Mouse (Mus musculus) CH12.LX (cell line): Measurements from ENCODE around the gene Tox2. TPM values are rescaled to one million over a fixed set of nuclear protein-coding genes. Genes with fewer than 3 reads are reported as not detected.

Source experiments
- DNase-seq: peaks from one replicate; pipeline ENCODE4 v3.0.0-alpha.2; 2013; ENCODE audit errors: extremely low read depth
- H3K27ac ChIP-seq: 2 replicates; pipeline ENCODE4 v1.5.1; 2012; ENCODE audit warnings: low read depth, mild to moderate bottlenecking, control low read depth, moderate library complexity; ENCODE audit not compliant: insufficient read depth
- H3K27me3 ChIP-seq: replicated peaks from 2 replicates; pipeline ENCODE3; 2012; ENCODE audit warnings: inconsistent platforms
- H3K36me3 ChIP-seq, 2 experiments: replicated peaks in 1 of 2; 2 replicates each; pipeline versions ENCODE3 to v1.6.1; 2012; ENCODE audit warnings: inconsistent platforms in 1 of 2, low read length in 1 of 2, mild to moderate bottlenecking in 1 of 2, mixed read lengths in 1 of 2, moderate library complexity in 1 of 2; ENCODE audit not compliant: control insufficient read depth in 1 of 2, insufficient read depth in 1 of 2
- H3K4me1 ChIP-seq, 2 experiments: 2 replicates each; pipeline ENCODE4 v1.6.1; 2012; ENCODE audit warnings: inconsistent platforms in 1 of 2, moderate library complexity in 1 of 2; ENCODE audit not compliant: insufficient read depth in 2 of 2, control insufficient read depth in 1 of 2
- H3K4me2 ChIP-seq: 2 replicates; pipeline ENCODE4 v1.6.1; 2012; ENCODE audit warnings: low read depth, mild to moderate bottlenecking, control low read depth; ENCODE audit not compliant: poor library complexity, insufficient read depth, severe bottlenecking
- H3K4me3 ChIP-seq, 3 experiments: fragments of 150-350 bp in 1 of 3; sonication (generic) in 1 of 3; replicated peaks in 1 of 3; 2 replicates each; pipeline versions ENCODE3 to v1.5.1; 2011 to 2012; ENCODE audit warnings: low read depth in 2 of 3, low read length in 2 of 3, mild to moderate bottlenecking in 2 of 3, moderate library complexity in 2 of 3, control low read depth in 1 of 3, improper control_type of control experiment in 1 of 3, inconsistent platforms in 1 of 3, mixed read lengths in 1 of 3; ENCODE audit not compliant: poor library complexity in 1 of 3
- H3K79me2 ChIP-seq: replicated peaks from 2 replicates; pipeline ENCODE4 v1.6.1; 2012; ENCODE audit warnings: mild to moderate bottlenecking, moderate library complexity; ENCODE audit not compliant: control insufficient read depth, poor library complexity, insufficient read depth, severe bottlenecking; ENCODE audit errors: extremely low read depth
- H3K9ac ChIP-seq: 2 replicates; pipeline ENCODE4 v1.6.1; 2012; ENCODE audit warnings: low read depth, mild to moderate bottlenecking, control low read depth, moderate library complexity; ENCODE audit not compliant: insufficient read depth
- H3K9me3 ChIP-seq: replicated peaks from 2 replicates; pipeline ENCODE3; 2012; ENCODE audit warnings: low read length, inconsistent platforms, mixed read lengths
- CHD2 ChIP-seq: IDR thresholded peaks from 2 replicates; pipeline ENCODE4 v1.6.1; 2011; ENCODE audit warnings: low read length, improper control_type of control experiment
- E2F4 ChIP-seq: IDR thresholded peaks from 2 replicates; pipeline ENCODE4 v1.6.1; 2011; ENCODE audit warnings: low read depth, low read length, improper control_type of control experiment; ENCODE audit not compliant: insufficient replicate concordance
- IRF4 ChIP-seq: IDR thresholded peaks from 2 replicates; pipeline ENCODE4 v1.6.1; 2014; ENCODE audit warnings: low read depth, mild to moderate bottlenecking, inconsistent platforms, low read length, improper control_type of control experiment
- JUND ChIP-seq: conservative IDR thresholded peaks from 2 replicates; pipeline ENCODE4 v1.6.1; 2011; ENCODE audit warnings: low read depth, low read length, improper control_type of control experiment
- KAT2A ChIP-seq: IDR thresholded peaks from 2 replicates; pipeline ENCODE4 v1.6.1; 2012; ENCODE audit warnings: low read length, improper control_type of control experiment, inconsistent platforms; ENCODE audit not compliant: insufficient replicate concordance
- MAFK ChIP-seq: IDR thresholded peaks from 2 replicates; pipeline ENCODE4 v1.6.1; 2011; ENCODE audit warnings: low read length, improper control_type of control experiment; ENCODE audit not compliant: insufficient replicate concordance
- MAX ChIP-seq: IDR thresholded peaks from 2 replicates; pipeline ENCODE4 v1.6.1; 2011; ENCODE audit warnings: low read length, improper control_type of control experiment
- MAZ ChIP-seq: IDR thresholded peaks from 2 replicates; pipeline ENCODE4 v1.6.1; 2012; ENCODE audit warnings: low read depth, mild to moderate bottlenecking, inconsistent platforms, low read length, improper control_type of control experiment, moderate library complexity
- MEF2A ChIP-seq: IDR thresholded peaks from 2 replicates; pipeline ENCODE4 v1.6.1; 2014; ENCODE audit warnings: low read depth, mild to moderate bottlenecking, inconsistent platforms, low read length, improper control_type of control experiment, borderline replicate concordance
- MYC ChIP-seq: IDR thresholded peaks from 2 replicates; pipeline ENCODE4 v1.6.1; 2011; ENCODE audit warnings: low read depth, mild to moderate bottlenecking, improper control_type of control experiment, low read length
- POLR2A ChIP-seq: IDR thresholded peaks from 2 replicates; pipeline ENCODE4 v1.6.1; 2011; ENCODE audit warnings: low read depth, mild to moderate bottlenecking, improper control_type of control experiment, low read length
- POLR2AphosphoS2 ChIP-seq: IDR thresholded peaks from 2 replicates; pipeline ENCODE4 v1.6.1; 2011; ENCODE audit warnings: low read depth, low read length, improper control_type of control experiment
- SIN3A ChIP-seq: IDR thresholded peaks from 2 replicates; pipeline ENCODE4 v1.6.1; 2012; ENCODE audit warnings: low read length, improper control_type of control experiment, inconsistent platforms
- SMC3 ChIP-seq: IDR thresholded peaks from 2 replicates; pipeline ENCODE4 v1.6.1; 2011; ENCODE audit warnings: low read depth, low read length, improper control_type of control experiment
- TCF12 ChIP-seq: IDR thresholded peaks from 2 replicates; pipeline ENCODE4 v1.6.1; 2014; ENCODE audit warnings: low read depth, mild to moderate bottlenecking, inconsistent platforms, low read length, improper control_type of control experiment
- UBTF ChIP-seq: IDR thresholded peaks from 2 replicates; pipeline ENCODE4 v1.6.1; 2012; ENCODE audit warnings: low read depth, mild to moderate bottlenecking, inconsistent platforms, low read length, improper control_type of control experiment, moderate library complexity
- USF1 ChIP-seq: IDR thresholded peaks from 2 replicates; pipeline ENCODE4 v1.6.1; 2014; ENCODE audit warnings: low read depth, mild to moderate bottlenecking, inconsistent platforms, low read length, improper control_type of control experiment
- ZC3H11A ChIP-seq: IDR thresholded peaks from 2 replicates; pipeline ENCODE4 v1.6.1; 2012; ENCODE audit warnings: low read depth, mild to moderate bottlenecking, inconsistent platforms, low read length, improper control_type of control experiment
- ZNF384 ChIP-seq: IDR thresholded peaks from 2 replicates; pipeline ENCODE4 v1.6.1; 2012; ENCODE audit warnings: low read depth, low read length, improper control_type of control experiment, inconsistent platforms
- dilution Hi-C: fragments of 300-500 bp; cut with MboI; formaldehyde crosslinking; loops from 2 replicates; pipeline ENCODE4 v1.14.3; 2020; ENCODE audit warnings: low sequenced_read_pairs; ENCODE audit not compliant: extremely low pct_unique_long_range_greater_than_20kb, extremely low pct_ligation_motif_present
- in situ Hi-C: fragments of 300-500 bp; cut with MboI; formaldehyde crosslinking; loops from 3 replicates; pipeline ENCODE4 v1.14.3; 2019; ENCODE audit warnings: low sequenced_read_pairs, low pct_ligation_motif_present, low pct_unique_long_range_greater_than_20kb, mixed read lengths
- polyA plus RNA-seq: library from polyadenylated mRNA; unstranded; fragments of >175 nt; gene quantifications from 2 replicates; pipeline ENCODE4 v1.2.1, GENCODE M21; 2012; ENCODE audit warnings: low read depth; ENCODE audit not compliant: insufficient read length
- total RNA-seq, 2 experiments: library from RNA; depleted of rRNA; stranded (reverse); fragments of 300-350 nt in 1 of 2; fragments of >200 nt in 1 of 2; gene quantifications; 2 replicates each; pipeline ENCODE4 v1.2.3; 2012 to 2014

Gene Tox2
- total and polyA plus RNA-seq, 3 experiments = not detected

DNA sequence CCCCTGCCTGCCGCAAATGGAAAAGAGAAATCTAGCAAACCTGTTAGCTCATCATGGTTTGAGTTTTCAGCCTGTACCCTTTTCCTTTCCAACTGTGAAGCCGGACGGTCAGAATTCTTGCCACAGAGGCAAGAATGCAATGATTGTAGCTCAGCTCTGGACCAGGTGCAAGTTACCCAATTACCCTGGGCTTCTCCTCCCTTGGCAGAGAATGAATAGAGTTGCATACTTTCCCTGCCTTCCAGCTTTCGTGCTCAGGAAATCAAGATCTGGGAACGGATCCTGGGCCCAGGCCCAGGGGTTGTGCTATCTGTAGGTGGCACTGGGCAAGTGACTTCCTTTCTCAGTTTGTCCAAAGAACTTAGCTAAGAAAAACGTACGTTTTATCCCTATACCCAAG, 28.9 kb upstream of the Tox2 start:
- DNase-seq = no peak
- Histone ChIP-seq H3K79me2 (no peaks in the 10 kb centered on the region), H3K4me2 (no peak overlapping the region), H3K9ac (no peak overlapping the region), H3K36me3 (no peaks in the 10 kb centered on the region), H3K27ac (no peak overlapping the region), H3K9me3 (peaks cover 3% of the 10 kb centered on the region), H3K4me1 (no peaks in the 10 kb centered on the region), H3K4me3 (no peak overlapping the region), H3K27me3 (peaks cover 85% of the 10 kb centered on the region)
- TF ChIP-seq SIN3A = no peak
- no peak for TF ChIP-seq USF1
- TF ChIP-seq POLR2A = no peak
- TF ChIP-seq ZNF384 = no peak
- TF ChIP-seq UBTF = no peak
- dilution Hi-C loops = no loop called here
- in situ Hi-C loops = no loop called here

DNA sequence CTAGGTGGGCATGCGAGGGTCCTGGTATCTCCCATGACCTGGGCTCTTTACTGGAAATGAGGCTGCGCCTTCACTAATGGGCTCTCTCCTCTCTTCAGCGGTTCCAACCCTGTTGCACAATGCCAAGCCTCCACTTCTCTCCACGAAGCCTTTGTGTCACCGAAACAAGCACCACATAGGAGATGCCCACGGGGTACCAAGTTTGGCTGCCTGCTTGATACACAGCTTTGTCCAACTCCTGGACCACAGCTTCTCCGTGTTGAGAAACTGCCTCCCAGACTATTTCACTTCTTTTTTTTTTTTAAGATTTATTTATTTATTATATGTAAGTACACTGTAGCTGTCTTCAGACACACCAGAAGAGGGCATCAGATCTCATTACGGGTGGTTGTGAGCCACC, 27.1 kb upstream of the Tox2 start:
- H3K9me3 ChIP-seq = peaks cover 3% of the 10 kb centered on the region
- dilution Hi-C loops (no loop called here), in situ Hi-C loops (no loop called here)
- no peak overlapping the region for H3K4me3 ChIP-seq
- no peak overlapping the region for H3K9ac ChIP-seq
- no peak for TF ChIP-seq CHD2
- no peak for TF ChIP-seq MAX
- TF ChIP-seq MAFK = no peak
- TF ChIP-seq E2F4 = no peak
- TF ChIP-seq MAZ = no peak
- TF ChIP-seq POLR2A = no peak
- no peak for TF ChIP-seq KAT2A
- no peak for TF ChIP-seq SMC3
- no peak for TF ChIP-seq JUND
- no peak for TF ChIP-seq ZC3H11A
- no peak for TF ChIP-seq MEF2A
- TF ChIP-seq IRF4 = no peak
- no peak for TF ChIP-seq TCF12
- no peak for TF ChIP-seq MYC
- no peak for TF ChIP-seq POLR2AphosphoS2
- no peaks in the 10 kb centered on the region for H3K79me2 ChIP-seq
- no peak overlapping the region for H3K4me2 ChIP-seq
- H3K4me1 ChIP-seq = no peaks in the 10 kb centered on the region
- DNase-seq = no peak
- H3K27me3 ChIP-seq = peaks cover 83% of the 10 kb centered on the region
- no peak overlapping the region for H3K27ac ChIP-seq
- H3K36me3 ChIP-seq = no peaks in the 10 kb centered on the region
